Mouse (Mus musculus) stomach, embryonic 14.5 days (tissue): ENCODE data around the gene St6galnac3. TPM values are rescaled to one million over a fixed set of nuclear protein-coding genes. Genes with fewer than 3 reads are reported as not detected.

ENCODE experiments used
- ATAC-seq: fragments of 200-750 bp; cut with Nextera tagmentation; 2 replicates; pipeline ENCODE4 v1.8.0; 2017; ENCODE audit warnings: low read depth, moderate TSS enrichment; ENCODE audit not compliant: insufficient number of reproducible peaks, insufficient read depth, low FRiP score
- H3K27ac ChIP-seq: fragments of 300-500 bp; sonication (generic); 2 replicates; pipeline ENCODE4 v1.5.1; 2014; ENCODE audit warnings: mild to moderate bottlenecking, low read length, moderate library complexity, mixed read lengths
- H3K27me3 ChIP-seq: fragments of 300-500 bp; sonication (generic); 2 replicates; pipeline ENCODE4 v1.6.1; 2014; ENCODE audit warnings: low read length, control low read depth, mixed read lengths; ENCODE audit not compliant: control insufficient read depth, insufficient read depth
- H3K36me3 ChIP-seq: fragments of 300-500 bp; sonication (generic); 2 replicates; pipeline ENCODE4 v1.6.1; 2014; ENCODE audit warnings: mild to moderate bottlenecking, control low read depth, low read length, moderate library complexity, mixed read lengths; ENCODE audit not compliant: control insufficient read depth, insufficient read depth
- H3K4me1 ChIP-seq: fragments of 300-500 bp; sonication (generic); 2 replicates; pipeline ENCODE4 v1.6.1; 2014; ENCODE audit warnings: low read length, control low read depth, mixed read lengths; ENCODE audit not compliant: control insufficient read depth, insufficient read depth
- H3K4me2 ChIP-seq: fragments of 300-500 bp; sonication (generic); replicated peaks from 2 replicates; pipeline ENCODE4 v1.6.1; 2014; ENCODE audit warnings: low read depth, low read length, control low read depth
- H3K4me3 ChIP-seq: fragments of 300-500 bp; sonication (generic); 2 replicates; pipeline ENCODE4 v1.5.1; 2014; ENCODE audit warnings: low read depth, low read length, control low read depth
- H3K9ac ChIP-seq: fragments of 300-500 bp; sonication (generic); replicated peaks from 2 replicates; pipeline ENCODE4 v1.6.1; 2014; ENCODE audit warnings: low read depth, mild to moderate bottlenecking, control low read depth, low read length, moderate library complexity, mixed read lengths
- H3K9me3 ChIP-seq: fragments of 300-500 bp; sonication (generic); 2 replicates; pipeline ENCODE4 v1.6.1; 2016; ENCODE audit warnings: low read depth, low read length, control low read depth; ENCODE audit not compliant: control insufficient read depth
- WGBS: fragments of 180-500 bp; shearing (Covaris S2); extraction: QIAGEN DNeasy Blood & Tissue Kit; methylation state at CpG from one replicate; pipeline ENCODE4 v1.1.7; 2014; 5-methylcytosine and 5-hydroxymethylcytosine counted together
- polyA plus RNA-seq: library from polyadenylated mRNA; unstranded; fragments of >200 nt; fragmentation: Nextera tagmentation; extraction: Ambion mirVana; gene quantifications from 2 replicates; pipeline ENCODE4 v1.2.1, GENCODE M21; 2014

Gene St6galnac3
- polyA plus RNA-seq, 1 experiment from 2014 or later = 51.6 TPM

- 60% methylated on average over 16 of the region's 16 CpGs for WGBS
- Histone ChIP-seq H3K4me3 (no peak overlapping the region), H3K4me1 (0 out of 2 replicates have a peak, but pooled peaks cover under 1% of the 10 kb centered on the region), H3K9ac (no peak overlapping the region), H3K4me2 (no peak overlapping the region), H3K27me3 (no peaks in the 10 kb centered on the region), H3K36me3 (no peaks in the 10 kb centered on the region), H3K27ac (no peak overlapping the region), H3K9me3 (peaks cover 6% of the 10 kb centered on the region; the same call in 1 of the 2 replicates)
- ATAC-seq = no peak
Observed at GRCm38 (mm10) chr3:153276830-153277388, 448.1 kb downstream of the St6galnac3 start.

- H3K4me3 ChIP-seq = no peak overlapping the region
- H3K9ac ChIP-seq = no peak overlapping the region
- no peaks in the 10 kb centered on the region for H3K27me3 ChIP-seq
- no peak overlapping the region for H3K4me2 ChIP-seq
- H3K27ac ChIP-seq = no peak overlapping the region
- no peaks in the 10 kb centered on the region for H3K4me1 ChIP-seq
- no peak for ATAC-seq
- WGBS = 73% methylated on average over 8 of the region's 8 CpGs
- no peaks in the 10 kb centered on the region for H3K36me3 ChIP-seq
- H3K9me3 ChIP-seq = peaks cover 6% of the 10 kb centered on the region; the same call in 1 of the 2 replicates
Observed at GRCm38 (mm10) chr3:153276101-153276829, 448.7 kb downstream of the St6galnac3 start.

GRCm38 (mm10) chr3:153272241-153272640 is 452.7 kb downstream of the St6galnac3 start:
- no peak overlapping the region for H3K4me2 ChIP-seq
- no peak overlapping the region for H3K27ac ChIP-seq
- ATAC-seq = no peak
- no peaks in the 10 kb centered on the region for H3K27me3 ChIP-seq
- 48% methylated on average over 1 of the region's 1 CpGs for WGBS
- H3K4me3 ChIP-seq = no peak overlapping the region
- no peaks in the 10 kb centered on the region for H3K4me1 ChIP-seq
- no peak overlapping the region for H3K9ac ChIP-seq
- H3K9me3 ChIP-seq = peaks cover 6% of the 10 kb centered on the region; the same call in 1 of the 2 replicates
- no peaks in the 10 kb centered on the region for H3K36me3 ChIP-seq

GRCm38 (mm10) chr3:153267397-153267796 is 457.6 kb downstream of the St6galnac3 start:
- WGBS = 46% methylated on average over 8 of the region's 8 CpGs
- H3K4me3 ChIP-seq = no peak overlapping the region
- no peak overlapping the region for H3K4me2 ChIP-seq
- no peak overlapping the region for H3K9ac ChIP-seq
- H3K27ac ChIP-seq = no peak overlapping the region
- no peaks in the 10 kb centered on the region for H3K9me3 ChIP-seq
- no peaks in the 10 kb centered on the region for H3K27me3 ChIP-seq
- H3K36me3 ChIP-seq = no peaks in the 10 kb centered on the region
- ATAC-seq = no peak
- no peaks in the 10 kb centered on the region for H3K4me1 ChIP-seq

- 79% methylated on average over 5 of the region's 5 CpGs for WGBS
- no peak overlapping the region for H3K9ac ChIP-seq
- no peak overlapping the region for H3K4me3 ChIP-seq
- H3K4me1 ChIP-seq = no peaks in the 10 kb centered on the region
- H3K27me3 ChIP-seq = no peaks in the 10 kb centered on the region
- H3K9me3 ChIP-seq = no peaks in the 10 kb centered on the region
- H3K36me3 ChIP-seq = no peaks in the 10 kb centered on the region
- no peak overlapping the region for H3K4me2 ChIP-seq
- H3K27ac ChIP-seq = no peak overlapping the region
- no peak for ATAC-seq
Observed at GRCm38 (mm10) chr3:153261985-153262384, 463.0 kb downstream of the St6galnac3 start.

- Histone ChIP-seq H3K27ac (no peak overlapping the region), H3K4me2 (no peak overlapping the region), H3K4me3 (no peak overlapping the region), H3K4me1 (no peaks in the 10 kb centered on the region), H3K9ac (no peak overlapping the region), H3K9me3 (no peaks in the 10 kb centered on the region), H3K36me3 (no peaks in the 10 kb centered on the region), H3K27me3 (no peaks in the 10 kb centered on the region)
- ATAC-seq = no peak
- WGBS = 63% methylated on average over 7 of the region's 7 CpGs
Observed at GRCm38 (mm10) chr3:153260225-153260933, 464.6 kb downstream of the St6galnac3 start.

GRCm38 (mm10) chr3:153255910-153256309 is 469.1 kb downstream of the St6galnac3 start:
- no peaks in the 10 kb centered on the region for H3K4me1 ChIP-seq
- H3K9ac ChIP-seq = no peak overlapping the region
- H3K4me3 ChIP-seq = no peak overlapping the region
- no peak for ATAC-seq
- 94% methylated on average over 8 of the region's 8 CpGs for WGBS
- no peaks in the 10 kb centered on the region for H3K27me3 ChIP-seq
- H3K36me3 ChIP-seq = no peaks in the 10 kb centered on the region
- H3K27ac ChIP-seq = no peak overlapping the region
- H3K4me2 ChIP-seq = no peak overlapping the region
- no peaks in the 10 kb centered on the region for H3K9me3 ChIP-seq

- no peaks in the 10 kb centered on the region for H3K9me3 ChIP-seq
- no peak overlapping the region for H3K9ac ChIP-seq
- H3K27ac ChIP-seq = no peak overlapping the region
- no peaks in the 10 kb centered on the region for H3K27me3 ChIP-seq
- 78% methylated on average over 3 of the region's 3 CpGs for WGBS
- ATAC-seq = no peak
- no peaks in the 10 kb centered on the region for H3K4me1 ChIP-seq
- no peak overlapping the region for H3K4me2 ChIP-seq
- no peaks in the 10 kb centered on the region for H3K36me3 ChIP-seq
- H3K4me3 ChIP-seq = no peak overlapping the region
Observed at GRCm38 (mm10) chr3:153251653-153252052, 473.3 kb downstream of the St6galnac3 start.
